Mouse (Mus musculus) midbrain, embryonic 13.5 days (tissue): ENCODE measurements around the gene Tuba4a. TPM values are rescaled to one million over a fixed set of nuclear protein-coding genes. Genes with fewer than 3 reads are reported as not detected.

Source experiments
- ATAC-seq: fragments of 200-750 bp; cut with Nextera tagmentation; 2 replicates; pipeline ENCODE4 v1.8.0; 2017; ENCODE audit warnings: mild to moderate bottlenecking, moderate TSS enrichment, moderate library complexity
- H3K27ac ChIP-seq: fragments of 300-500 bp; sonication (generic); 2 replicates; pipeline ENCODE4 v1.5.1; 2015; ENCODE audit warnings: inconsistent platforms, mild to moderate bottlenecking, moderate library complexity
- H3K27me3 ChIP-seq: fragments of 300-500 bp; sonication (generic); 2 replicates; pipeline ENCODE4 v1.6.1; 2015; ENCODE audit warnings: mild to moderate bottlenecking, inconsistent platforms
- H3K36me3 ChIP-seq: fragments of 300-500 bp; sonication (generic); 2 replicates; pipeline ENCODE4 v1.6.1; 2015; ENCODE audit warnings: mild to moderate bottlenecking, inconsistent platforms
- H3K4me1 ChIP-seq: fragments of 300-500 bp; sonication (generic); replicated peaks from 2 replicates; pipeline ENCODE4 v1.6.1; 2015; ENCODE audit warnings: inconsistent platforms
- H3K4me2 ChIP-seq: fragments of 300-500 bp; sonication (generic); replicated peaks from 2 replicates; pipeline ENCODE4 v1.6.1; 2015; ENCODE audit warnings: moderate library complexity, mild to moderate bottlenecking, inconsistent platforms
- H3K4me3 ChIP-seq: fragments of 300-500 bp; sonication (generic); replicated peaks from 2 replicates; pipeline ENCODE4 v1.5.1; 2015; ENCODE audit warnings: mild to moderate bottlenecking, inconsistent platforms
- H3K9ac ChIP-seq: fragments of 300-500 bp; sonication (generic); replicated peaks from 2 replicates; pipeline ENCODE4 v1.6.1; 2015; ENCODE audit warnings: mild to moderate bottlenecking, inconsistent platforms
- H3K9me3 ChIP-seq: fragments of 300-500 bp; sonication (generic); 2 replicates; pipeline ENCODE4 v1.6.1; 2016; ENCODE audit warnings: mild to moderate bottlenecking, inconsistent platforms
- WGBS: fragments of 180-500 bp; shearing (Covaris S2); methylation state at CpG from one replicate; pipeline ENCODE4 v1.1.7; 2015; 5-methylcytosine and 5-hydroxymethylcytosine counted together
- microRNA-seq: library from miRNA; unstranded; fragments of <30 nt; microRNA quantifications from one replicate; pipeline ENCODE4, GENCODE M21; 2016
- polyA plus RNA-seq: library from polyadenylated mRNA; unstranded; fragments of >200 nt; fragmentation: Nextera tagmentation; extraction: Ambion mirVana; gene quantifications from 2 replicates; pipeline ENCODE4 v1.2.1, GENCODE M21; 2015

Tuba4a gene
- polyA plus RNA-seq, 1 experiment from 2014 or later, result 5.3 TPM

- 2% methylated on average over 52 of the region's 59 CpGs for WGBS
- peak within 1 kb of the TSS; percentile 65 for H3K4me2 ChIP-seq
- no peaks in the 10 kb centered on the region for H3K27me3 ChIP-seq
- no peaks in the 10 kb centered on the region for H3K9me3 ChIP-seq
- ATAC-seq, result peak; percentile 98
- H3K4me3 ChIP-seq, result peak within 1 kb of the TSS; percentile 74
- peaks cover 37% of the 10 kb centered on the region for H3K36me3 ChIP-seq
- peaks cover 14% of the 10 kb centered on the region for H3K4me1 ChIP-seq
- peak within 1 kb of the TSS; percentile 86 for H3K27ac ChIP-seq
- H3K9ac ChIP-seq, result peak within 1 kb of the TSS; percentile 70
Measured at GRCm38 (mm10) chr1:75168472-75169464, 50.9 kb downstream of the Tuba4a start, which contains the start of gene Zfand2b. Gene Zfand2b (plus strand): TSS chr1:75168646.

GRCm38 (mm10) chr1:75168093-75168471 lies 51.6 kb downstream of the Tuba4a start:
- WGBS, result 8% methylated on average over 7 of the region's 7 CpGs
- Histone ChIP-seq H3K4me2 (peak overlapping the region; percentile 65), H3K36me3 (peaks cover 31% of the 10 kb centered on the region), H3K9me3 (no peaks in the 10 kb centered on the region), H3K27ac (peak overlapping the region; percentile 86), H3K4me3 (peak overlapping the region; percentile 74), H3K4me1 (peaks cover 14% of the 10 kb centered on the region), H3K27me3 (no peaks in the 10 kb centered on the region), H3K9ac (peak overlapping the region; percentile 70)
- peak; percentile 53 for ATAC-seq

Small RNAs within 50 kb of the gene (microRNA-seq; reads per million reads assigned to microRNA genes)
- gene Gm27943, result not detected

Other genes with a start within 250 kb of the Tuba4a start
- 8.6 and 8.7 TPM in 2 replicates for gene Nhej1, start 94.7 kb downstream of the Tuba4a start, polyA plus RNA-seq
- not detected in 2 replicates for gene Slc23a3, start 86.0 kb downstream of the Tuba4a start, polyA plus RNA-seq
- 66.7 and 68.5 TPM in 2 replicates for gene Cnppd1, start 77.2 kb downstream of the Tuba4a start, polyA plus RNA-seq
- gene Retreg2, start 77.1 kb downstream of the Tuba4a start, polyA plus RNA-seq, result 99.4 and 109 TPM in 2 replicates
- 37.8 and 39.2 TPM in 2 replicates for gene Zfand2b, start 51.2 kb downstream of the Tuba4a start, polyA plus RNA-seq
- gene Abcb6, start 39.5 kb downstream of the Tuba4a start, polyA plus RNA-seq, result 37.8 and 38.3 TPM in 2 replicates
- gene Ankzf1, start 27.7 kb downstream of the Tuba4a start, polyA plus RNA-seq, result 23.9 and 27.5 TPM in 2 replicates
- gene Atg9a, start 27.7 kb downstream of the Tuba4a start, polyA plus RNA-seq, result 39.8 and 43.1 TPM in 2 replicates
- 24.3 and 24.9 TPM in 2 replicates for gene Glb1l, start 9.1 kb downstream of the Tuba4a start, polyA plus RNA-seq
- gene Stk16, start 9.0 kb downstream of the Tuba4a start, polyA plus RNA-seq, result 137 and 152 TPM in 2 replicates
- gene A630095N17Rik, start 12.2 kb upstream of the Tuba4a start, polyA plus RNA-seq, result not detected in 2 replicates
- 47.6 and 56.7 TPM in 2 replicates for gene Dnajb2, start 16.5 kb upstream of the Tuba4a start, polyA plus RNA-seq
- 11.1 and 14.0 TPM in 2 replicates for gene Ptprn, start 44.6 kb upstream of the Tuba4a start, polyA plus RNA-seq
- 97.4 and 99.9 TPM in 2 replicates for gene Resp18, start 58.5 kb upstream of the Tuba4a start, polyA plus RNA-seq
- 155 and 161 TPM in 2 replicates for gene Dnpep, start 98.1 kb upstream of the Tuba4a start, polyA plus RNA-seq
- 0.84 and 1.1 TPM in 2 replicates for gene Des, start 140.5 kb upstream of the Tuba4a start, polyA plus RNA-seq
- gene Speg, start 155.4 kb upstream of the Tuba4a start, polyA plus RNA-seq, result 11.2 and 12.8 TPM in 2 replicates
- 78.4 and 88.8 TPM in 2 replicates for gene Gmppa, start 216.1 kb upstream of the Tuba4a start, polyA plus RNA-seq
- 57.3 and 81.6 TPM in 2 replicates for gene Asic4, start 230.6 kb upstream of the Tuba4a start, polyA plus RNA-seq